Mouse (Mus musculus) olfactory bulb, adult 2 months (tissue): Measurements from ENCODE around the gene Uggt1.

ENCODE experiments used
- CTCF ChIP-seq: fragments of 200-500 bp; IDR thresholded peaks from 2 replicates; pipeline ENCODE4 v1.5.1; 2012; ENCODE audit warnings: low read depth, mild to moderate bottlenecking, low read length, moderate library complexity; ENCODE audit not compliant: insufficient read depth
- POLR2A ChIP-seq: fragments of 200-500 bp; IDR thresholded peaks from 2 replicates; pipeline ENCODE4 v1.6.1; 2012; ENCODE audit warnings: mild to moderate bottlenecking, low read depth, low read length, moderate library complexity; ENCODE audit not compliant: insufficient read depth

DNA sequence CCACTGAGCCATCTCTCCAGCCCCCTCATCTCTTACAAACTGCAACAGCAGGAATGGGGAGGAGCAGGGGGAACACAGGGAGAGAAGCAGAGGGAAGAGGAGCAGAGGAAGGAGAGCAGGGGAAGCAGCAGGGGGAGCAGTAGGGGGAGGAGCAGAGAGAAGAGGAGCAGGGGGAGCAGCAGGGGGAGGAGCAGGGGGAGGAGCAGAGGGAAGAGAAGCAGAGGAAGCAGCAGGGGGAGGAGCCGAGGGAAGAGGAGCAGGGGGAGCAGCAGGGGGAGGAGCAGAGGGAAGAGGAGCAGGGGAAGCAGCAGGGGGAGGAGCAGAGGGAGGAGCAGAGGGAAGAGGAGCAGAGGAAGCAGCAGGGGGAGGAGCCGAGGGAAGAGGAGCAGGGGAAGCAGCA lies 14.1 kb upstream of the Uggt1 start:
- TF ChIP-seq CTCF = no peak
- TF ChIP-seq POLR2A = no peak
